Mouse (Mus musculus): ENCODE measurements around the gene Tmem41b. TPM values are rescaled to one million over a fixed set of nuclear protein-coding genes. Genes with fewer than 3 reads are reported as not detected.

The Tmem41b gene
- 55.6 TPM for polyA plus RNA-seq (2015; fragmentation: Illumina TruSeq; extraction: RNeasy Lipid Tissue Mini Kit (QIAGEN cat#74804); ENCODE audit: low read depth, low replicate concordance)

DNA sequence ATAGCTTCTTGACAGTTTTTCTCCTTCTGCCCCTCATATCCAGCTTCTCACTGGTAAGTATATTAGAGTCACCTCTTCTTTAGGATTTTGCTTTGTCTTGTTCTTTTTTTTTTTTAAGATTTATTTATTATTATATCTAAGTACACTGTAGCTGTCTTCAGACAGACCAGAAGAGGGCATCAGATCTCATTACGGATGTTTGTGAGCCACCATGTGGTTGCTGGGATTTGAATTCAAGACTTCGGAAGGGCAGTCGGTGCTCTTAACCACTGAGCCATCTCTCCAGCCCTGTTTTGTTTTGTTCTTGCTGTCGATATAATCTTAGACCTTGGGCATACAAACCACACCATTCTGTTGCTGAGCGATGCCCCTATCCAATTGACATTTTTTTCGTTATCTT is at the start of gene Tmem41b:
Gene Tmem41b, minus strand, starts transcription at position 155 of the 400 bp plus-strand sequence.

GRCm38 (mm10) chr7:110018117-110018630 is 31.4 kb upstream of the Tmem41b start, which contains the start of gene Ipo7:
Gene Ipo7 (plus strand): TSS chr7:110018274.

GRCm38 (mm10) chr7:109959716-109960612 is 26.8 kb downstream of the Tmem41b start, which contains the start of gene Dennd5a:
Gene Dennd5a (minus strand): TSS chr7:109960470.

Other genes starting within 250 kb of the Tmem41b start
- 130 TPM for gene Tmem9b, start 234.1 kb downstream of the Tmem41b start, polyA plus RNA-seq (2015; fragmentation: Illumina TruSeq; extraction: RNeasy Lipid Tissue Mini Kit (QIAGEN cat#74804); ENCODE audit: low read depth, low replicate concordance)
- gene Nrip3, start 204.9 kb downstream of the Tmem41b start, polyA plus RNA-seq (2015; fragmentation: Illumina TruSeq; extraction: RNeasy Lipid Tissue Mini Kit (QIAGEN cat#74804); ENCODE audit: low read depth, low replicate concordance) = 111 TPM
- 1.5 TPM for gene Scube2, start 121.2 kb downstream of the Tmem41b start, polyA plus RNA-seq (2015; fragmentation: Illumina TruSeq; extraction: RNeasy Lipid Tissue Mini Kit (QIAGEN cat#74804); ENCODE audit: low read depth, low replicate concordance)
- gene Dennd5a, start 26.5 kb downstream of the Tmem41b start, polyA plus RNA-seq (2015; fragmentation: Illumina TruSeq; extraction: RNeasy Lipid Tissue Mini Kit (QIAGEN cat#74804); ENCODE audit: low read depth, low replicate concordance) = 162 TPM
- 81.1 TPM for gene Ipo7, start 31.3 kb upstream of the Tmem41b start, polyA plus RNA-seq (2015; fragmentation: Illumina TruSeq; extraction: RNeasy Lipid Tissue Mini Kit (QIAGEN cat#74804); ENCODE audit: low read depth, low replicate concordance)
- gene Zfp143, start 74.3 kb upstream of the Tmem41b start, polyA plus RNA-seq (2015; fragmentation: Illumina TruSeq; extraction: RNeasy Lipid Tissue Mini Kit (QIAGEN cat#74804); ENCODE audit: low read depth, low replicate concordance) = 9.3 TPM
- gene Wee1, start 135.1 kb upstream of the Tmem41b start, polyA plus RNA-seq (2015; fragmentation: Illumina TruSeq; extraction: RNeasy Lipid Tissue Mini Kit (QIAGEN cat#74804); ENCODE audit: low read depth, low replicate concordance) = 18.2 TPM
- 6.7 TPM for gene Swap70, start 234.8 kb upstream of the Tmem41b start, polyA plus RNA-seq (2015; fragmentation: Illumina TruSeq; extraction: RNeasy Lipid Tissue Mini Kit (QIAGEN cat#74804); ENCODE audit: low read depth, low replicate concordance)